Mouse (Mus musculus) bone marrow macrophage, adult 2 months (primary cell): Measurements from ENCODE around the gene Slc4a11.

ENCODE experiments used
- CTCF ChIP-seq: IDR thresholded peaks from 2 replicates; pipeline ENCODE4 v1.5.1; 2012; ENCODE audit warnings: low read depth, mild to moderate bottlenecking, low read length, moderate library complexity
- POLR2A ChIP-seq: IDR thresholded peaks from 2 replicates; pipeline ENCODE4 v1.6.1; 2012; ENCODE audit warnings: mild to moderate bottlenecking, low read depth, low read length, borderline replicate concordance

DNA sequence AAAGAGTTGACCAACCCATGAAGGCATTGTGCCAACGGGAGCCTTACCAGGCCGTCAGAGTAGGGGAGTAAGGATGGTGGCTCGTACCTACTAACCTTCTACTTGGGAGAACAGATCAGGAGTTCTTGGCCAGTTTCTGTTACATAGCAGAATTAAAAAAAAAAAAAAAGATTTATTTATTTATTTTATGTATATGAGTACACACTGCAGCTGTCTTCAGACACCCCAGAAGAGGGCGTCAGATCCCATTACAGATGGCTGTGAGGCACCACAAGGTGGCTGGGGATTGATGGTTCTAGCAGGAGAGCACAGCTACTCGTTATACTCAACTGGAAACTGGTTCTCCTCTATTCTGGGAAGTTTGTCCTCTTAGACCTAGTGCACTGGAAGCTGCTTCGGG, 7.9 kb upstream of the Slc4a11 start:
- TF ChIP-seq POLR2A (no peak), CTCF (no peak)
